Mouse (Mus musculus): ENCODE measurements around the gene Chd9.

Gene Chd9

DNA sequence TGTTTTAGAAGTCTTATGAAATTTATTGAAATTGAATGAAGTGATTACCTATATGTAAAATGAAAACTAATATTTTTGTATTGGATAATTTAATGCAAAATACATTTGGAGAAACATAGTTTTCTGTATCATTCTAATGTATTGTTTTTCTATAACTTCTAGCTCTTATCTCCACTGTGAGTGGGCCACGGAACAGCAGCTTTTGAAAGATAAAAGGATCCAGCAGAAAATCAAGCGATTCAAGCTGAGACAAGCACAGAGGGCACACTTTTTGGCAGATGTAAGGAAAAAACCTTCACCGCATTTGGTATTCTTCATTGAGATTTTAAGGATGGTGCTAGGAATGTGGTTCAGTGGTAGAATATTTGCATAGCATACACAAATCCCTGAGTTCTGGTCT, 150.6 kb downstream of the Chd9 start:
- DNase-seq = no peak

DNA sequence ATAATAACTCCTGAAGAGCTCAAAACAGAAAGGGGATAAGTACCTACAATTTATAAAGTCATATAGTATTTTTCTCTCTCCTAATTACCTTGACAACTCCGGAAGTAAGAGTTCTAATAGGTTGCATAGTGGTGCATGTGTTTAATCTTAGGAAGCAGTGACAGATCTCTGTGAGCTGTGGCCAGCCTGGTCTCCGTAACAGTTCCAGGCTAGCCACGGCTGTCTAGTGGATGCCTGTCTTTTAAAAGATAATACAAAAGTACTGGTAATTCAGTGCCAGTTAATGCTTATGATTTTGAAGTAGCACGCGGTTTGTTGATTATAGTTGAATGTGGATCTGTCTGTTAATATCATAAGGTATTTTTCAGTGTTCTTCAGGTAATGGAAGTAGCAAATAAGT, 151.1 kb downstream of the Chd9 start:
- no peak for DNase-seq

DNA sequence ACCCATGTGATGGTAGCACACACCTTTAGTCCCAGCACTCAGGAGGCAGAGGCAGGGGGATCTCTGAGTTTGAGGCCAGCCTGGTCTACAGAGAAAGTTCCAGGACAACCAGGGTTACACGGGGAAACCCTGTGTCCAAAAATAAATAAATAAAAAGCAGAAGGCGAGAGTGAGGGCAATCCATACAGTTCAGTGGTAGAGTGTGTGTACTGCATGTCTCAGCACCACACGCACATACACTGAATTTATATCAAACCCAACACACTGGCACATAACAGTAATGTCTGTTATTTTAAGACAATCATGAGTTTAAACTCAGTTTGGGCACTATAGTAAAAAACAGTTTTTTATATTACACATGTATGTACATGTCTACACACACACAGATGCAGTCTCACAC, 153.9 kb downstream of the Chd9 start:
- DNase-seq = no peak

DNA sequence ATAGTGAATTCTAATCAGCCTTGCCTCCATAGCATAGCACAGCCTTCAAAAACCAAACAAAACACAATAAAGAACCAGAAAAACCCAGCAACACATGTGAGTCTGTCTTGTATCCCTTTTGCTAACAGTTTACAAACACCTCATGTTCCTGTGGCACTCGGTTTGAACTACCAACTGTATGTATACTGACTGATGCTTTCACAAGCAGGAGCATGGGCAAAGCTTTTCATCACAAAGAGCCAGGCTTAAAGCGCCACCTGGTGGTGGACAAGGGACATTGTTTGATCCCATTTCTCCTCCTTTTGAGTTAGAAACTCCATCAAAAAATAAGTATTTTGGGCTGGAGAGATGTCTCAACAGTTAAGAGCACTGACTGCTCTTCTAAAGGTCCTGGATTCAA, 191.6 kb downstream of the Chd9 start:
- DNase-seq = peak; percentile 77 to 78

DNA sequence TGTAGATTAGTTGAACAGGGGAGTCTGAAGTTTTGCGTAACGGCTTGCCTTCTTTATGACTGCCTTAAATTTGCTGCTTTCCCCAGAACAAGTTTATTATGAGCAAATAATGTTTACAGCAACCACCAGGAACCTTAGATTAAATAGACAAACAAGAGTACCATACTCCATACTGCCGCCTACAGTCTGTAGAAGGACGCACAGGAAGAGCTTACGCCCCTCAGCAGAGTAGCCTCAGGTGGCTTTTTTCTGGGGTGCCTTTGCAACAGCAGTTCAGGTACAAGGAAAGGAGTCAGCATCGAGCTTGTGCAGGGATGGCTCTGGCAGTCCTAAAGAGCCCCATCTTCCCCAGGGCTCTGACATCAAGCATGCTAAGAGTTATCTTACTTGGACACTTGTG, 206.3 kb downstream of the Chd9 start:
- no peak for DNase-seq

DNA sequence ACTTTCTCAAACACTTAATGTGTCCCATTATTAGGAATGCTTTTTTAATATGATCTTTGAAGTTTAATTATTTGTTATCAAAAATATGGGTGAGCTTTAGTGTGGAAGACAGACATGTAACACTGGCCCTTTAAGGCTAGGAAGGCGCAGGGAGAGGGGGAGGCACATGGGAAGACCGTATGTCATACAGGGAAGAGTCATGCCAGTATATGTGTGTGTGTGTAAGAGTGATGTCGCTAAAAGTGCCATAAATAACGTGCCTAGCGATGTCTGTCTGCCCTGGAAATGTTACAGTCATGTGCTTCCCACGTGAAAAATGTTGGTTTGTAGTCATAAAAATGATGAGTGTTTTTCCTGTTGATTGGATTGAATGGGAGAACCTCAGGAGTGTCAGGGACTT, 208.8 kb downstream of the Chd9 start:
- no peak for DNase-seq

DNA sequence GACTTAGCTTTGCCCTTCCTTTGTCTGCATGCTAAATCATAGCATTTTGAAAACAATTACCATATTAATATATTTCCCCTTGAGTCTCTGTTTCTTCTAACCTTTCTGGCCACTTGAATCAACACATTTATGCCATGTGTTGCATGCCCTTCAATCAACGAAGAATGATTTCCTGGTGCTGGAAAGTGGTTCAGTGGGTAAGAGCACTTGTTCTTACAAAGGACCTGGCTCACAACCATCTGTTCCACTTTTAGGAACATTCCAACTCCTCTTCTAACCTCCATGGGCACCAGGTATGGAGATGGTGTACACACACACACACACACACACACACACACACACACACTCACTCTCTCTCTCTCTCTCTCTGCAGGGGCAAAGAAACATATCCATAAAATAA, 210.5 kb downstream of the Chd9 start:
- DNase-seq = no peak

DNA sequence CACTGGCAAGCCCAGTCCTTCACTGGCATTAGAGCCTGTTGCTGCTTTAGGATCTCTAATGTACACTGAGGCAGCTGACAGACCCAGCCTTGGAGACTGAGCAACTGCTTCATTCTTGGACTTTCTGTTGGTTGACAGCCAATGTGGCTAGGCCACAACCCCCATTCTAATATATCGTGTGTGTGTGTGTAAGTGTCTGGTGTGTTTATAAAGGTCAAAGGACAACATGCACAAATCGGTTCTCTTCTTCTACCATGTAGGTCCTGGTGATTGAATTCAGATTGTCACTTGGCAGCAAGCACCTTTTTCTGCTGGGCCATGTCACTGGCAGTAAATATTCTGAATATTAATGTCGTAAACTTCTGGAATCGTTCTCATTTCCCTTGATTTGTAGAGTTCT, 218.2 kb downstream of the Chd9 start:
- peak; percentile 44 to 56 for DNase-seq

DNA sequence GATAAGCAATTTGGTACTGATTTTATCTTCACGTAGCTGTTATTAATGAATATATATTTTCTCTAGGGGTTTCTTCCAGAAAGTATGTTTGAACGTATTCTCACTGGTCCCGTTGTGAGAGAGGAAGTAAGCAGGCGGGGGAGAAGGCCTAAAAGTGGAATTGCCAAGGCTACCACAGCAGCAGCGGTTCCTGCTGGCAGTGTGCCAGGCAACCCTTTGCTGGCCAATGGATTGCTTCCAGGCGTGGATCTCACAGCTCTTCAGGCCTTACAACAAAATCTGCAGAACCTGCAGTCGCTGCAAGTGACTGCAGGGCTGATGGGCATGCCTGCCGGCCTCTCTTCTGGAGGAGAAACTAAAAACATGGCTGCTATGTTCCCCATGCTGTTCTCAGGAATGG, 222.9 kb downstream of the Chd9 start:
- peak; percentile 86 to 90 for DNase-seq

DNA sequence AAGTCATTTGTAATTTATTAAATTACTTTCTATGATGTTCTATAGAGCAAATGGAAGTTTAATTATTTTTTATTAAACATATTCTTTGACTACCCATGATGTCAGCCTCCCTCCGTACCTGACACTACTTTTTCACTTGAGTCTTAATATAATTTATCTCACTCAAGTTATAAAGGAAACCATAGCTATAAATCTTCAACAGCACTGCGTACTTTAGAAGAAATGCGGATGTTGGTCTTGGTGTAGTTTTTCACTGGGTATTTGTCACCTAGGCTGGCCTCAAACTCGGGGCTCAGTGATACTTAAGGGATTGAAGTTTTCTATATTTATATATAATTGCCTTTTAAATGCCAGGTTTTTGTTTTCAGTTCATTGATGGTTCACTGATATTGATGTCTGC, 226.3 kb downstream of the Chd9 start:
- no peak for DNase-seq

DNA sequence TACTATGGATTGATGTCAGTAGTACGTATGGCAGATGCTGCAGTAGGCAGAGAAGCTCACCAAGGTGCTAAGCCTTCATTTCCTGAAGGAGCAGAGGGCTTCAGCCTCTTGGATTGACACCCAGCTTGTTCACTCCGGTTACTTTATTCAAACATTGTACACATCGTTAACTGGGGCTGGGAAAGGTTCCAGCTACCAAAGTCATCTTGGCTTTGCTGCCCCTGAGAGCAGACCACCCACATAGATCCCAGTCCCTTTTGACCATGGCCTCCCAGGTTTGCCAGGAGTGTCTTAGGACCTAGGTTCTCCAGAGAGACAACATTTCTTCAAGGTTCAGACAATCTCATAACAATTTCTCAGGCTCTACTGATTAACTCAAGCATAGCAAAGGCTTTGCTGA, 228.7 kb downstream of the Chd9 start:
- peak; percentile 32 to 61 for DNase-seq

DNA sequence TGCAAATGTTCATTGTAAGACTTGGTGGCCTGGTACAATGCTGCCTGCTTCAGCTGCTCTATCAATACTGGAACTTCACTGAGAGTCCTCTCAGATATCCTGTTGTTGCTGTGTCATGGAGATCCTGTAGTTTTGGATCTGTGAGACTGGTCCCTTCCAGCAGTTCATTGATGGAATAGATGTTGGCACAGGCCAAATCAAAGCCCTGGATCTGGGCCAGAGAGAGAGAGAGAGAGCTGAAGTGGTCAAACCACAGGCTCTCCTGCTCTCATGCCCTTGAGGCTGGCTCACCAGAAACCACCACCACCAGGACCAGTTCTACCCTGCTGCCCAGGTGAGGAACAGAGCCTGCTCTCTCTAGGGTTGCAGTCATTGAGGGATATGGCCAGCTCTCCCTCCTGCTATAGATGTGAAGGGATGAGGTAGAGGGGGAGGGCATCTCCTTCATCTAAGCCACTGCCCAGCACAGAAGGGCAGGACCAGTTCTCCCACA, 231.0 kb downstream of the Chd9 start:
- no peak for DNase-seq

DNA sequence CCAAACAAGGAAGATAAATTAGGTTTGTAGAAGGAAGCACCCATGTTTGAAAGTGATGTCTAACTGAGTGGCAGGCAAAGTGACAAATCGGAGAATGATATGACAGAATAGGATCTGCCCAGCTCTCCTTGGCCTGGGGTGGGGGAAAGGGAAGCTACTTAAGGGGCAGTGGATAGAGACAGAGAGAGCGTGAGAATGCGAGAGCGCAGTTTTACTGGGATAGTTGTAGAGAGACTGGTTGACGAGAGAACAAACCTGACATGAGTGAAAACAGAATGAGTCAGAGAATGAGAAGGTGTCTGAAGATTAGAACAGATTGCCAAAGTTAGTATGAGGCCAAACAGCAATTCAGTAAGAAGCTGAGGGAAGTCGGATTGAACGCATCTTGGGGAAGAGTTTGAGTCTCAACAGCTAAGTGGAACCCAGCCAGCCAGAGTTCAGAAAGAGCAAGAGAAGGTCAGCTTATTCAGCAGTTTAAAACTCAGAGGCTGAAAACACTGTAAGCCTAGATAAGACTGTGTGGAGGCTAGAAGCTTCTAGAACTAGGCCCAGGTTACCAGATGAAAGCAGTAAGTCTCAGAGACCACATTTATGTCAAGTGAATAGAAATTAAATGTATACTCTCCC, 231.8 kb downstream of the Chd9 start:
- DNase-seq = peak; percentile 48 to 60

DNA sequence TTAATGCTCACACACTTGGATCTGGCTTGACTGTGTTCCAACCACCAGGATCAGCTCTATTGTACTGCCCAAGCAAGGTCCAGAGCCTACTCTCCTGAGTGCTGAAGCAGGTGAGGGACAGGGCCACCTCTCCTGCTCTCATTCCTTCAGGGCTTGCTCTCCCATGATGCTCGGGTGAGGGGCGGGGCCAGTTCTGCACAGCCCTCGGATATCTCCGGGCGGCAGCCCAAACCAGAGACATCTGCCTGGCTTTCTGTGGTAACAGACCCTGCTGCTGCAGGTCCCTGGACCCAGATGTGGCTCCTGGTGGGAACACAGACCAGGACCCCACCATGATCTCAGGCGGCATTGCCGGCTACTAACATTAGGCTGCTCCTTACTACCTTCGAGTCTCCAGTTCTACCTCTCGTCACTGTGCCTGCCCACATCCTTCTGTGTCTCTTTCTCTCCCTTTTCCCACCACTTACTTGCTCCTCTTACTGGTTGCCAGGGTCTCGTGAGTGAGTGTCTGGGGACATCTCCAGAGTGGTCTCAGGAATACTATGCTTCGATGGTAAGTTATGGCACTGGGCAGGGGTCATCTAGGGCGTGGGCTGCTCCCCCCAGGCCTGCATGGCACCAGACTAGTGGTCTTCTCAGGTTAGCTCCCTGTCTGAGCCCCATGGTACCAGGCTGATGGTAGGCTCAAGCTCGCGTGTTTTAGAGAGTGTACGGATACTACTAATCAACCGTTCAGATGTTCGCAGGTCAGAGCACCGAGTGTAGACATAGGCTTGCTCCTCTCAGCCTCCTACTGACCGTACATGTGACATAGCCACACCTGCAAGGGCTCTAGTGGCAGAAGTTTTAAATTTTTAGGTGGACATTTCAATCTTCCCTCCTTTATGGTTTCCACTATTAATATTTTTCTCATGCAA, 232.7 kb downstream of the Chd9 start:
- DNase-seq = peak; percentile 34 to 47

DNA sequence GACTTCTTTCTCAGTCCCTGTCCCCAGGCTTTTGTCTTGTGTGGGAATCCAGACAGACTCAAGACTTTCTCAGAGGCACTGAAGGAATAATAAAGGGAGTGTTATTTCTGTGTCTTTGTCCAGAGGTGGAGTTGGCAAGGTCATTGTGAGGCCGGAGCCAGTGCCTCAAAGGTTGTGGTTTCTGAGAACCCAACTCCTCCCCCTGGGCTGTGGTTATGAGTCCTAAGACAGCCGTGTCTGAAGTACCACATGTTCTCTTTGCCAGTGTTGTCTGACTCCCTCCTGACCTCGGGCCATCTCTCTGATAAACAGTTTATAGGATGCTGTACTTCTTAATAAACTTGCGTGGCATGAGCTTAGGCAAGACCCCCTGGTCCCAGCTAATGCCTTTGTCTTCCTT, 237.0 kb downstream of the Chd9 start:
- DNase-seq = no peak

DNA sequence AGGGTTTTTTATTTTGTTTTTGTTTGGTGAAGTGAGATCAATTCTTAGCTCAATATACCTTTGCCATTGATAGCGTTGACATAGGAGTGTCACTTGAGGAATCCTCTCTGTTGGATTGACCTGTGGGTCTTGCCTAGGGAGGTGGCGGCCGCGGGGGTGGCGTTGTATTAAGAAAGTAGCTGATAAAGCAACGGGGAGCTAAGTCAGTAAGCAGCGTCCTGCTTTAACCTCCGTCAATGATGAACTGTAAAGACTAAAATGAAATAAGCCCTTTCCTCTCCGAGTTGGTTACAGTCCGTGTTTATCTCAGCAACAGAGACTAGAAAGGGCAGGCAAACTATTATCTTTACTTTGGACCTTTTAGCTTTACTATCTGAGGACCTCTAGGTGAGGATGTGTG, 241.3 kb downstream of the Chd9 start:
- DNase-seq = peak in 1 of 2 experiments; percentile 44

DNA sequence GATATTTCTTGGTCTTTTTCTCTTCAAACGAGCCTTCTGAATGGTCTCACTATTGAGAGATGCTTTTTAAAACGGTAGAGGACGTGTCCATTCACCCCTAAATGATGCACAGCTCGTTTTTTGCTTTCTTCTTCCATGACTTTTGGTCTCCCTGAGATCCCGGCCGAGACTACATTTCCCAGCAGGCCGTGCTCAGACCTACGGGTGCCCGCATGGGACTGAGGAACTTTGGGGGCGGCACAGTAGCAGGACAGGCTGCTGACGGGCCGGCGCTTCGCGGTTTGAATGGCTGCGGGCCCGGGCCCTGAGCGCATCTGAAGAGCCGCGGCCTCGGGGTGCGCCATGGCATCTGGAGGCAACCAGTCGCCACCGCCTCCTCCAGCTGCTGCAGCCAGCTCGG, 241.7 kb downstream of the Chd9 start, which contains the start of gene Rbl2:
TSS of gene Rbl2 (plus strand) at position 224 of the 400 bp plus-strand sequence.
- DNase-seq = peak; percentile 96

DNA sequence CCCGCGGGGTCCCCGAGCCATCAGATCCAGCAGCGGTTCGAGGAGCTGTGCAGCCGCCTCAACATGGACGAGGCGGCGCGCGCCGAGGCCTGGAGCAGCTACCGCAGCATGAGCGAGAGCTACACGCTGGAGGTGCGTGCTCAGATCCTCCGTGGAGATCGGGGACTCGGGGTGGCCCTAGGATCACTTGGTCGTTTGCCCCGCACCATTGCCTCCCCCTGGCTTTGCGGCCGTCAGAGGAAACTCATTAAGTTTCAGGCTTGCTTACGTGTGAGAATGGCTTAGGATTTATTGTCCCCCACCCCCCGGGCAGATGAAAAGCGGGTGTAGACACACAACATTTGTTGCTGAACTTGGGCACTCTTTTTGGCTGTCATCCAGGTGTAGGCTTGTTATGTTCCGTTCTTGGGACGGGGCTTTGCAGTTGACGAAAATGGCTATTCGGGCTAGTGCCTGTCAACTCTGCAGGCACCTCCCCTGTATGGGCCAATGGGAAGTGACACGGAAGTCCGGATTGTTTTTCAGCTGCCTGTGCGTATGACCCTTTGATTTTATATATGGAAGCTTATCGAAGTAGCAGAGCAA, 242.2 kb downstream of the Chd9 start:
- DNase-seq = peak; percentile 74 to 83

DNA sequence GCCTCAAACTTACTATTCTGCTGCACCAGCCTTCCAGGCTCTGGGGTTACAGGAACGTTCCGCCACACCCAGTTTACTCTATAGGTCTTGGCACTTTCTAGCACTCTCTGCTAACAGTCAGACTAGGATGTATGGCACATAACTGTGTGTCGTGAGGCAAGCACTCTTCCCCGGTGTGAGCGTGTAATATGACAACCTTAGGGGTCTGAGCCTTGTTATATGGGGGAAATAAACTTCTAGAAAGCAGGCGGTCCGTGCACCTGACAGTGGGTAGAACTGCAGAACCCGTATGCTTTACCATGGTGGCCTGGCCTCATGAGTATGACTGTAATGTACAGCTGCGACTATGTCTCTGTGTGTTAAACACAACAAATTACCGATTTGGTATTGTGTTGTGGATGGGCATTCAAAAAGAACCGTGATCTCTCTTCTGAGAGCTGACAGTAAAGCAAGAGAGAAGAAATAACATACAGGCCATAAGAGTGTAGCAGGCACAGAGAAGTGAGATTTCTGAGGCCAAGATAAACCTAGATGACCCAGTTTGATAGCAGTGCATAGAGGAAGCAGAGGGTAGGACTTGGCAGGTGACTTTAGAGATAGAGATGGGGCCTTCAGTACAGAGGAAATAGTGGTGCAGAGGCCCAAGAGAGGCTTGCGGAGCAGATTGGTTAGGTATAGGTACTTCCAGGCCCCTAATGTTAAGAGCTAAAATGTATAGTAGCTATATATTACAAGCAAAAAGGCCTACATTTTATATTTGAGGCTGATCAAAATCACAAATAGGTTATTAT, 249.1 kb downstream of the Chd9 start:
- no peak for DNase-seq

DNA sequence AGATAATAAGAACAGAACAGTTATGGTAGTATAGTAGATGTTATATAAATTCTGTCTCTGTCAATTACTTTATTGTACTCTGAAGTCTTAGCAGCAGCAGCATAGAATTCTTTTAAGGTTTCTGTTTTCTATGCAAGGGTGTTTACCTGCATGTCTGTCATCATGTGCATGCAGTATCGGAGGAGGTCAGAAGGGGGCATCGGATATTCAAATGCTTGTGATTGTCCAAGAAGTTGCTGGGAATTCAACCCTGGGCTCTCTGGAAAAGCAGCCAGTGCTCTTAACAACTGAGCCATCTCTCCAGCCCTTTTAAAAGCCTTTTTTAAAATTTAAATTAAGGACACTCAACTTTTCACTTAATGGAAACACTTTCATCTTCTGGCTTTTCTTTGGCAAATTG, 251.5 kb downstream of the Chd9 start:
- no peak for DNase-seq

DNA sequence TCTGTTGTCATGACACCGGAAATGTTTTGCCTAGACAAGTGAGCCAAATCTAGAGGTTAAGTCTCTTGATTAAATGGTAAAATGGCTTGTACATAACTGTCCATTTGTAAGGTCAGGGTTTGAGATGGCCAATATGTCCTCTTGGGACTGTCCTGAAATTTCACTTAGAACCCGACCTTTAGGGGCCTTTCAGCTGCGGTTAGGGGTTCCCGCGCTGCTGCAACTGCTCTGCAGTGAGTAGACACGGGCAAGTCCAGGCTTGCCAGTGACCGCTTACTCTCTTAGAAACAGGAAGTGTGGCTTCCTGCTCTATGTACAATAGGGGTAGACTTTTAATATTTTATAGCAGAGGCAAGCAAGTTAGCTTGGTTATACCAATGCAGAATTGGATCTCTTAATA, 253.8 kb downstream of the Chd9 start:
- no peak for DNase-seq

DNA sequence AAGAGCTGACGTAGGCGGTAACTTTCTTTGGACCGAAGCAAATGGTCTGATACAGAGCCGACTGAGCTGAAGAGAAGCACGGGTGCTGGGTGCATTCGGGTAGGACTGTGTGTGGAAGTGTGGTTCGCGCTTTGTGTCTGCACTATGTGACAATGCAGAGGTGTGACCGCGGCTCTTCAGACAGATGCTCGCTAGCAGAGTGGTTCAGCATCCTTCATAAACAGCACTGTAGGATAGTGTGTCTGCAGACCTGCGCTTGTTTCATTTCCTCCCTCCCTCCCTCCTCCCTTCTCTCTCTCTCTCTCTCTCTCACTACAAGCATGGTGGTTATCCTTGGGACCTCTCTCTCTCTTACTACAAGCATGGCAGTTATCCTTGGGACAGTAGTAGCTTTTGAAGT, 254.3 kb downstream of the Chd9 start:
- no peak for DNase-seq

DNA sequence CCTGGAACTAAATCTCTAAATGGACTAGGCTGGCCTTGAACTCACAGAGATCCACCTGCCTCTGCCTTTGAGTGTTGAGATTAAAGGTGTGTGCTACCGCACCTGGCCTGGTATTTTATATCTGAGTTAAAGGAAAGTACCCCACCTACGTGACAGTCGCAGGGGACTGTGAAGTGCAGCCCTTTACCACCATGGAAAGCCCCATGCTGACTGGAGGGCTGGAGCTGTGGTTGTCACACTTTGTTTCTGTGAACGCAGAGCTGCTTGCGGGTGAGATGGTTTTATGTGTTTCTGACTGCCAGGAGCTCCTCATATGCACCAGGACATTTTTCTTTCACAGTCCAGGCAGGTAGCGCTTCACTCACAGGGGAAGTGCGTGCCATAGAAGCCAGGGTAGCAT, 260.3 kb downstream of the Chd9 start:
- no peak for DNase-seq

All from kidney, postnatal 4 days (tissue).